Mouse (Mus musculus) kidney, adult 2 months (tissue): ENCODE results near the gene Snx9. TPM values are rescaled to one million over a fixed set of nuclear protein-coding genes. Genes with fewer than 3 reads are reported as not detected.

Source experiments
- DNase-seq: peaks from one replicate; pipeline ENCODE4 v3.0.0; 2021
- H3K27ac ChIP-seq: fragments of 200-500 bp; 2 replicates; pipeline ENCODE4 v1.5.1; 2012; ENCODE audit warnings: low read depth, low read length, control low read depth, inconsistent platforms; ENCODE audit not compliant: insufficient read depth
- H3K27me3 ChIP-seq: fragments of 200-500 bp; replicated peaks from 2 replicates; pipeline ENCODE4 v1.6.1; 2012; ENCODE audit warnings: mild to moderate bottlenecking, moderate library complexity, low read length, inconsistent platforms; ENCODE audit not compliant: control insufficient read depth, insufficient read depth
- H3K36me3 ChIP-seq: fragments of 200-500 bp; 2 replicates; pipeline ENCODE4 v1.6.1; 2012; ENCODE audit warnings: mild to moderate bottlenecking, moderate library complexity, low read length, inconsistent platforms; ENCODE audit not compliant: control insufficient read depth, insufficient read depth
- H3K4me1 ChIP-seq: fragments of 200-500 bp; 2 replicates; pipeline ENCODE4 v1.6.1; 2011; ENCODE audit warnings: low read length; ENCODE audit not compliant: control insufficient read depth, insufficient read depth
- H3K4me3 ChIP-seq: fragments of 200-500 bp; 2 replicates; pipeline ENCODE4 v1.5.1; 2011; ENCODE audit warnings: mild to moderate bottlenecking, low read depth, low read length, control low read depth; ENCODE audit not compliant: insufficient read depth
- CTCF ChIP-seq: fragments of 200-500 bp; conservative IDR thresholded peaks from 2 replicates; pipeline ENCODE4 v1.5.1; 2011; ENCODE audit warnings: low read depth, mild to moderate bottlenecking, control low read depth, low read length, moderate library complexity, mixed read lengths; ENCODE audit not compliant: insufficient read depth, insufficient read length
- POLR2A ChIP-seq: fragments of 200-500 bp; IDR thresholded peaks from one replicate; pipeline ENCODE4 v1.6.1; 2011; ENCODE audit warnings: low read depth, low read length, control low read depth
- WGBS: fragments of 180-500 bp; shearing (Covaris S2); methylation state at CpG from one replicate; pipeline ENCODE4 v1.1.7; 2018; 5-methylcytosine and 5-hydroxymethylcytosine counted together
- polyA plus RNA-seq: library from polyadenylated mRNA; depleted of rRNA; stranded (reverse); fragments of >200 nt; gene quantifications from 2 replicates; pipeline ENCODE4 v1.2.3, GENCODE M21; 2012; rRNA removed

The Snx9 gene
- polyA plus RNA-seq = 55.3 and 56.6 TPM in 2 replicates

- Histone ChIP-seq H3K27ac (peak within 1 kb of the TSS; percentile 98), H3K27me3 (no peaks in the 10 kb centered on the region), H3K36me3 (no peaks in the 10 kb centered on the region), H3K4me1 (peaks cover 27% of the 10 kb centered on the region), H3K4me3 (peak within 1 kb of the TSS; percentile 88)
- DNase-seq = peak; percentile 87
- 2% methylated on average over 128 of the region's 131 CpGs for WGBS
- TF ChIP-seq CTCF = no peak
Measured at GRCm38 (mm10) chr17:5841128-5841942, at the start of gene Snx9. TSS of gene Snx9 (plus strand) at chr17:5841329.

- WGBS = 90% methylated on average over 12 of the region's 12 CpGs
- no peak overlapping the region for H3K27ac ChIP-seq
- no peaks in the 10 kb centered on the region for H3K36me3 ChIP-seq
- no peak for TF ChIP-seq CTCF
- no peak for DNase-seq
- H3K4me1 ChIP-seq = peaks cover 10% of the 10 kb centered on the region; the same call in 1 of the 2 replicates
- no peaks in the 10 kb centered on the region for H3K27me3 ChIP-seq
- no peak overlapping the region for H3K4me3 ChIP-seq
Measured at GRCm38 (mm10) chr17:5792164-5792791, 48.9 kb upstream of the Snx9 start.

- Histone ChIP-seq H3K27me3 (no peaks in the 10 kb centered on the region), H3K4me1 (peaks cover 10% of the 10 kb centered on the region; the same call in 1 of the 2 replicates), H3K27ac (no peak overlapping the region), H3K36me3 (no peaks in the 10 kb centered on the region), H3K4me3 (no peak overlapping the region)
- no peak for DNase-seq
- TF ChIP-seq CTCF (no peak), POLR2A (no peak)
- 87% methylated on average over 4 of the region's 4 CpGs for WGBS
Measured at GRCm38 (mm10) chr17:5793593-5793992, 47.5 kb upstream of the Snx9 start.

- no peaks in the 10 kb centered on the region for H3K36me3 ChIP-seq
- H3K27me3 ChIP-seq = no peaks in the 10 kb centered on the region
- TF ChIP-seq POLR2A (no peak), CTCF (no peak)
- peak; percentile 75 for DNase-seq
- WGBS = 63% methylated on average over 5 of the region's 5 CpGs
- H3K27ac ChIP-seq = no peak overlapping the region
- H3K4me3 ChIP-seq = no peak overlapping the region
- peaks cover 10% of the 10 kb centered on the region; the same call in 1 of the 2 replicates for H3K4me1 ChIP-seq
Measured at GRCm38 (mm10) chr17:5794276-5794675, 46.9 kb upstream of the Snx9 start.

- no peaks in the 10 kb centered on the region for H3K27me3 ChIP-seq
- DNase-seq = peak; percentile 59
- no peaks in the 10 kb centered on the region for H3K36me3 ChIP-seq
- no peak overlapping the region for H3K27ac ChIP-seq
- TF ChIP-seq POLR2A (no peak), CTCF (no peak)
- peaks cover 10% of the 10 kb centered on the region; the same call in 1 of the 2 replicates for H3K4me1 ChIP-seq
- no peak overlapping the region for H3K4me3 ChIP-seq
- 45% methylated on average over 5 of the region's 5 CpGs for WGBS
Measured at GRCm38 (mm10) chr17:5795369-5795768, 45.8 kb upstream of the Snx9 start.

GRCm38 (mm10) chr17:5795878-5796277, 45.3 kb upstream of the Snx9 start:
- WGBS = under 1% methylated on average over 5 of the region's 5 CpGs
- Histone ChIP-seq H3K36me3 (no peaks in the 10 kb centered on the region), H3K4me1 (peaks cover 10% of the 10 kb centered on the region; the same call in 1 of the 2 replicates), H3K27ac (no peak overlapping the region), H3K27me3 (no peaks in the 10 kb centered on the region), H3K4me3 (no peak overlapping the region)
- peak; percentile 90 for DNase-seq
- TF ChIP-seq CTCF (peak; percentile 95), POLR2A (no peak)

- 39% methylated on average over 5 of the region's 5 CpGs for WGBS
- no peaks in the 10 kb centered on the region for H3K27me3 ChIP-seq
- H3K36me3 ChIP-seq = no peaks in the 10 kb centered on the region
- no peak overlapping the region for H3K27ac ChIP-seq
- no peak overlapping the region for H3K4me3 ChIP-seq
- TF ChIP-seq CTCF = no peak
- no peak for TF ChIP-seq POLR2A
- peaks cover 17% of the 10 kb centered on the region for H3K4me1 ChIP-seq
- peak; percentile 82 for DNase-seq
Measured at GRCm38 (mm10) chr17:5797124-5797760, 43.9 kb upstream of the Snx9 start.
